Mouse (Mus musculus) kidney, adult 8-10 months (tissue): ENCODE results near the gene Mapk13.
"Not testable (repeated sequence)": the region's sequence is repeated elsewhere in the genome, so short reads cannot be mapped to it uniquely, and the experiment has no call there.

Experiments used
- DNase-seq, 2 experiments: peaks; one replicate each; pipeline ENCODE4 v3.0.0; 2022

The Mapk13 gene

GRCm38 (mm10) chr17:28816326-28816725, 47.2 kb downstream of the Mapk13 start:
- DNase-seq = not testable (repeated sequence)

- no peak for DNase-seq
These were observed 48.0 kb downstream of the Mapk13 start for GRCm38 (mm10) chr17:28816875-28817811.

- no peak for DNase-seq
These were observed 51.1 kb downstream of the Mapk13 start for GRCm38 (mm10) chr17:28820189-28820588.

- DNase-seq = no peak
These were observed 54.1 kb downstream of the Mapk13 start for GRCm38 (mm10) chr17:28823004-28823745.

- no peak for DNase-seq
These were observed 54.7 kb downstream of the Mapk13 start for GRCm38 (mm10) chr17:28823749-28824148.

- no peak for DNase-seq
These were observed 55.8 kb downstream of the Mapk13 start for GRCm38 (mm10) chr17:28824896-28825295.

GRCm38 (mm10) chr17:28825359-28826041, 56.4 kb downstream of the Mapk13 start:
- no peak for DNase-seq

GRCm38 (mm10) chr17:28827665-28828231, 58.7 kb downstream of the Mapk13 start:
- DNase-seq = no peak

GRCm38 (mm10) chr17:28829120-28829519, 60.0 kb downstream of the Mapk13 start:
- no peak for DNase-seq
